Mouse (Mus musculus): ENCODE results near the gene Kat7.

Gene Kat7

DNA sequence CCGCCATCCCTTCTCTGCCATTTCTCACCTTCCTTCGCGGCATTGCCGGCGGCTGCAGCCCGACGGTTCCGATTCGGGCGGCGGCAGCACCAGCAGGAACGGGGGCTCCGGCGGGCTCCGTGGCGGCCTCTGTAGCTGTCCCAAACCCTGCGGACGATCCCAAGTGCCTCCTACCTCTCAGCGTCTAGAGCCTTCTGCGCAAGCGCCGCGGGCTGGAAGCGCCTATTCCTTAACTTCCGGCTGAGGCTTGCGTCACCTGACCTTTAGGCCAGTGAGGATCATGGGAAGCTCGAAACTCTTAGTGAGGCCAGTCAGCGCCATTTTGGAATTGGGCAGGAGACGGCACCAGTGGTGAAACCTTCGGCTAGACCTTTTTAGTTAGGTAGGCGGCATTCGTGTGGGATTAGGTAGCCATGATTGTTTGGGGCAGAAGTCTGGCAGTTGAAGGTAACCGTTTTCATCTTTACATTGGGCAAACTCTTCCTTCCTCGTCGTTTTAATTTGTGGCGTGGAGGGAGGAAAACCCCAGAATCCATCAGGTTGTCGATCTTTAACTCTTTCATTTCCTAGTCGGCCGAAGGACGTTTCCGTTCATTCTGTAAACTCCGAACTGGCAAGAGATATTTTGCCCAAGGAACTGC, at the start of gene Kat7:
Gene Kat7, minus strand, starts transcription at position 240 of the 641 bp plus-strand sequence.
- DNase-seq (ENCODE audit: low spot score in 2 of 2): peak; percentile 98 to 99

DNA sequence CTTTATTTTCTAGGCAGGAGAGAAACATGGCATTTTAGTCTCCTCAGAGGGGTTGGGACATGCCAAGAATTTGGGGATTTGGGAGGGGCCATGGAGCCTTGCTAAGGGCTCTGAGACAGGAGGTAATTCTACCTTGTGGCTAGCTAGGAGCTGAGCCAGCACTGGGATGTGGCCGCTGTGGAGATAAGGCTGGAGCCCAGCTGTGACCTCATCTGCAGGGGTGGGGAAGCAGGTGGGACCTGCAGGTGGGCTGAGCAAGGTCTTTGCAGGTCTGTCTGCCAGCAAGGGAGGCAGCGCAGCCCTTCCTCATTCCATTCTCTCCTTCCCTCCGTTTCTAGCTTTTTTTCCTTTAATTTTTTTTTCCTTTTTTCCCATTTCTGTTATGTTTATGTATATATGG, 48.2 kb upstream of the Kat7 start:
- DNase-seq (ENCODE audit: low spot score in 2 of 2): no peak

DNA sequence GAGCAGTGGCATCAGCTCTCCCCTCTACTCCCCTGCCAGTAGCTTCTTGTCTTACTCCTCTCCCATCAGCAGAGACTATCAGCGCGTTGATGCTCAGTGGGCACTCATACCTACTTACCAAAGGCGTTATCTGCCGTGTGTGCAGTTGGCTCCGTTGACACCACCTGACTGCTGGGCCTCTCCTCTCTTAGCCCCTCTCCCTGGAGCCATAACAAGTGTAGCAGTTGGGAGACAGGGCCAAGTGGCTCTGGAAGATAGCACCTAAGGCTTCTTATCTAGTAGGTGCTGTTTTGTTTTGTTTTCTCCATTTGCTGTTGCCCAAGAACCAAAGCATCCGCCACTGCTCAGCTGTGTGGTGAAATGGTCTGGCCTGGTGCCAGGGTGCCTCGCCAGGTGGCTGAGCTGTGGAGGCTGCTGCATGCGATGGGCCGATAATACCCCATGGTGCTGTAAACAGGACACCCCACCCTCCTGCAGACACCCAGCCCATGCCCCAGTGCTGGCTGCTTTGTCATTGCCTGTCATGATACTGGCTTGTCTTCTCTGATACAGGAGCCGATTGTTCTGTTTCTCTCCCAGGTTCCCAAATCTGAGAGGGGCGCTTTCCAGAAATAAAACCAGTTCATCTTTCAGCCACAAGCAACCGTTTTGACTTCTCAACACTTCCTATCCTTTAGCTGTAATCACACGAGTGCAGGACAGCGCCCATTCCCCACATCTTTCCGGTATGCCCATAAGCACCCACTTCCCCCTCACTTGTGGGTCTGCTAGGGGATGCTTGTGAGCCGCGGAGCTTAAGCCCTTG, 46.6 kb upstream of the Kat7 start:
- no peak for DNase-seq (ENCODE audit: low spot score in 2 of 2)

DNA sequence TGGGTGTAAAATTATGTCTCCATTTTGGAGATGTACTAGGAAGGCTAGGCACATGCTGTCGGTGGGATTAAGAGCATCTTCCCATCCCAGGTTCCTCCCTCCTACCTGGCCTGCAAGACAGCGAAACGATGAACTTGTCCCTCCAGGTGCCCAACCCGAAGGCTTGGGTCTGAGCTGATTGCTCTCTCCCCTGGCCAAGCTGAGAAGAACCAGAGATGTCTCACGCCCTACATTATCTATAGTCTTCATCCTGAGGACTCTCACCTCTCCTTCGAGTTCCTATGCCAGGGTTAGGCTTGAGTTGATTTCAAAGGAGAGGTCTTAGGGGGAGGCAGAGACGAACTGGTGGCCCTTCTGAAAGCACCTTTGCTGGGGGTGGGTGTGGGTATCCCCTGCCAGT, 46.0 kb upstream of the Kat7 start:
- no peak for DNase-seq (ENCODE audit: low spot score in 2 of 2)

DNA sequence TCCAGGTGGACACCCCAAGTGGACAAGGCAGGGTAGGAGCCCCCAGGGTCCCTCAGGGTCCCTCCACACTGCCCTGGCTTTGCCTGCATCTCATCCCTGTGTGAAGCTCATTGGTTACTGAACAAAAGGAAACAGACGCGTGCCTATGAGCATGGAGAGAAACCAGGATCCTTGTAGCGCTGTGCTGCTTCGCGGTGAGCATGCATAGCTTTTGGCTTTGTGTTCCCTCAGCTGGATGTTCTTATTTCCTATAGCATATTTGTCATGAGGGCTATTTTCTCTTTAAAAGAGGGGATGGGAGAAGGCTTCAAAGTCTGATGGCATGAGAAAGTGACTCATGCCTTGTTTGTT, 45.6 kb upstream of the Kat7 start:
- no peak for DNase-seq (ENCODE audit: low spot score in 2 of 2)

DNA sequence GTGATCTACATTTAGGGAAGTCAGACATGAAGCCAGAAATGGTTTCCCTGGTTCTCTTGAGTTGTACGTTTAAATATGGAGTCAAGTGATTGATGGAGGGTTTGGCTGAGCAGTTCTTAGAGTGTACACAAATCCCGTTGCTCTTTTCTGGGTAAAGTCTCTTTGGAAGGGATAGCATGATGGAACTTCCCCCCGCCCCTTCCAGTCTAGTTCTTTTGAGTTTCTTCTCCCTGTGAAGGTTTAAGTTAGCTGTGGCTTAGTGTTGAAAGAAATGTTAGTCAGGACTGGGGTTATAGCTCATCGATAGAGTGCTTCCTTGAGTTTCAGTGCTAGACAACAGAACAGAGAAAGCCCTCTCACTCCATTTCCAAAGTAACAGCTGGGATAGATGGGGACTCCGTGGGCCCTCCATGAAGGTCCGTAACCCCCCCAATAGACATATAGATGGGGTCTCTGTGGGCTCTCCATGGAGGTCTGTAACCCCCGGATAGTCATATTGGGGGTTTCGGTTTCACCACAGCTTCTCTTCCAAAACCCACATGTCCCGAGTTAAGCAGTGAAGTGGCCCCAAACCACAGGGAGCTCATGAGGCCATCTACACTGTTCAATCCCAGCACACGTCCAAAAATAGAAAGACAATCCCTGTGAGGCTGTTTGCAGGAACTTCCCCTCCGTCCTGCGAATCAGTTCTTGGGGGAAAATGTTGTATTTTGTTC, 45.1 kb upstream of the Kat7 start:
- no peak for DNase-seq (ENCODE audit: low spot score in 2 of 2)

DNA sequence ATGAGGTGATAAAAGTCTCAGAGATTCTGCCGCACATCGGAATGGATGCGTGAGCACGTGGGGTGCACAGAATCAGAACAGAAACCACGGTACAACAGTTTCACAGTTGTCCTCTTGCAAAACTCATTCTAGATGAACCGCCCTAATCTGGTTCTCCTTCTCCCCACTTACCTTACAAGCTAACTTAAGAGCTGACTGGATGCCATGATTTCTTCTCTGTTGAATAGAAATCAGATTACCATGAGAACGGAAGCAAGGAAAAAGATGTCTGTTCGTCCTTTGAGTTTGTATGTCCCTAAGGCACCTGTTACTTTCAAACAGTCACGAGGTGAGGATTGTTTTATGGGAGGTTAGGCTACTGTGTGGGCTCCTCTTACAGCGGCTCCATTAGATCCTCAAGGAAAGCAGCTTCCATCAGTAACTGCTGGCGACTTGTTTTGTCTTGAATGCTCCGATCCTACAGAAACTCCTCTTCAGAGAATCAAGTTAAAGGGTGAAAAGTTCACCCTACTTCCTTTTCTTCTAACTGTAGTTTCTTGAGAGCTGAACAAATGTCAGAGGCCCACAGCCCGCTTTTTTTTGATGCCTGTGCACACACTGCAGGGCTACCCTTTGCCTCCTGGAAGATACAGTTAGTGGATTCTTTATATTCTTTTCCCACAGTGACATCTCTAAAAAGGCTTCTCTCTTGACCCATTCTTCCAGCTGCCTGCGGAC, 44.3 kb upstream of the Kat7 start:
- DNase-seq (ENCODE audit: low spot score in 2 of 2): no peak

DNA sequence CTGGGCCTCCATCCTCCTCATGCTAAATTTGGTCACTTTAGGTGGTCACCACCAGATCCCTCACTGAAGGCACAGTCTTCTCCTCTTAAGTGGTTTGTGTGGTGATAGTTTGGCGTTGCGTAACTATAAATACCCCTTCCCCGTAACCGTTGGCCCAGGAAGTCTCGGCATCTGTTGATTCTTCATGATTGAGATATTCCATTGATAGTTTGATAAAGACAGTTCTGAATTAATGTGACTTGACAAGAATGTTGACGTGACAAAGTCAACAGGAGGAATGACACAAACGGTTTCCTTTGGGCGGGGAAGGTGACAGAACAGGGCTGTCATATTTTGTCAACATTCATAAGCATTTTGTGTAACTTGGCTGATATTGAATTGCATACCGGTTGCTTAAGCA, 43.2 kb upstream of the Kat7 start:
- DNase-seq (ENCODE audit: low spot score in 2 of 2): no peak

DNA sequence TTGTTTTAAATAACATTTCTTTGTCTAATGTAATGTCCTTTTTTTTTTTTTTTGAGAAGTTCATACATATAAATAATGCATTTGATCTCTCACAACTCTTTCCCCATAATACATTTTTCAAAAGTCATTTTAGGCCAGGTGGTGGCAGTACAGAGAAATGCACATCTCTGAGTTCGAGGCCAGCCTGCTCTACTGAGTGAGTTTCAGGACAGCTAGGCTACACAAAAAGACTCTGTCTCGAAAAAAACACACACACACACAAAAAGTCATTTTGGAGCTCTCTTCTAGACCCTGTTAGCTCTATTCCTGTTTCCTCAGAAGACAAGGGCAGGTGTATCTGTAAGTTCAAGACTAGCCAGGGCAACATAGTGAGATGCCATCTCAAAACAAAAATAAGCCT, 42.6 kb upstream of the Kat7 start:
- no peak for DNase-seq (ENCODE audit: low spot score in 2 of 2)

DNA sequence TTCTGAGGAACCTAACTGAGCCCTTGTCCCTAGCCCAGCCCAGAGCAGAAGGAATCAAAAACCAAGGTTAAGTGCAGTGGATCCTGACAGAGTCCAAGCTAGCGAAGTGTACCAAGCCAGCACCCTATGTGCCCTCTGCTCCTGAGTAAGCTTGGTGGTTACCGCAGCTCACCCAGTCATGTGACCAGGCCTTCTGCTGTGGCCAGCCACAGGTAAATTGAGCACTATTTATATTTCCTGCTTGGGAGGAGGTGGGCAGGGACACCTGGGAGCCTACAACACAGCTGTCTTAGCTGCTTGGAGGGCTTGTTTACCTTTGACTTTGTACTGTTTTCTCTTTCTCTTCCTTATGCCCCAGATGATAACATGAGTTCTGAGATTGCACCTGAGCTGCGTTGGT, 40.9 kb upstream of the Kat7 start:
- no peak for DNase-seq (ENCODE audit: low spot score in 2 of 2)

DNA sequence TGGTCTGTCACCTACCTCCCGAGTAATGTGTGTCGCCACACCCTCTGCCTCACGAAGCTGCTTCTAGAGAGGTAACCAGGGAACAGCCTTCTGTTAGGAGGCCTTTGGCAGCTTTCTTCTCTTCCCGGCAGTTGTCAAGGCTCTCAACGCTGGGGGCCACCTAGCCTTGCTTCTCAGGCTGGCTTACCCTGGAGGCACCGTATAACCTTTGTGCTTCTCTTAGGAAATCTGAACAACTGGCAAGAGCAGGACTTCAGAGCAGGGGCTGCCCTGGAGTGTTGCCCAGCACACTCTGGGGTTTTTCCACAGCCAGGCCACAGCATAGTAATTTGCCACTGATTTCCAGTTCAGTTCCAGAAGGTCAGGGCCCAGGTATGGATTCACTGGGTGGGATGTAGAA, 40.2 kb upstream of the Kat7 start:
- no peak for DNase-seq (ENCODE audit: low spot score in 2 of 2)

DNA sequence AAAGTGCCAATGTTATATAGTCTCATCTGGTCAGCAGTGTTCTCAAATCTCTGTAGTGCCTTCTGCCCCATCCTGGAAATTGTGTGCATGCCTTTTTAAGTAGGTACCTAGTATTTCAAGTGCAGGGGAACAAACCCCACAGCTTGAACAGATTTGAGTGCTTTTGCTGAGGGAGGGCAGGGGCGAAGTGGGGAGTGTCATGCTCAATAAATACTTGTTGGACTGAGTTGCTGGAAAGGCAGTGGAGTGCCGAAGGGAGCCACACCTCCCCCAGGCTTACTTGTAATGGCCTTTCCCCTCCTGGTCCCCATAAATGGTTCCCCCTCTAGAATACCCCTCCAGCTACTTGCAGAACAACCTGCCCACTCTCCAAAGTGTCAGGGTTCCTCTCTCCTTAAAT, 34.1 kb upstream of the Kat7 start:
- no peak for DNase-seq (ENCODE audit: low spot score in 2 of 2)

DNA sequence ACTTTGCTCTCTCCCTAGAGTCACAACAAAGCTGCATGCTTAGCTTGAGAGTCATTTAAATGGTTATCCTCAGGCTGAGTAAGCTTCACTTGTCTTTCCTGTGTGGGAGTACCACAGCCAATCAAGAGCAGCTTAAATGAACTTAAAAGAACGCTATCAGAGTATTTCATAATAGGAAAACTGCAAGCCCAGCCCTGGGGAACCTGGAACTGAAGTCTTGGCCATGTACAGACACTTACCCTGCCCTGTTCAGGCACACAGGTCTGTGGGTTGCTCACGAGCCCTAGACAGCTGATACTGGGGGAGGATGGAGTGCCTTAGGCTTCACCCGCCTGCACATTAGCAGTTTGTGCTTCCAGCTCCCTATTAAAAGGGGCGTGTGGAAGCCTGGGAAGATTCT, 33.1 kb upstream of the Kat7 start:
- DNase-seq (ENCODE audit: low spot score in 2 of 2): peak; percentile 19 to 25

DNA sequence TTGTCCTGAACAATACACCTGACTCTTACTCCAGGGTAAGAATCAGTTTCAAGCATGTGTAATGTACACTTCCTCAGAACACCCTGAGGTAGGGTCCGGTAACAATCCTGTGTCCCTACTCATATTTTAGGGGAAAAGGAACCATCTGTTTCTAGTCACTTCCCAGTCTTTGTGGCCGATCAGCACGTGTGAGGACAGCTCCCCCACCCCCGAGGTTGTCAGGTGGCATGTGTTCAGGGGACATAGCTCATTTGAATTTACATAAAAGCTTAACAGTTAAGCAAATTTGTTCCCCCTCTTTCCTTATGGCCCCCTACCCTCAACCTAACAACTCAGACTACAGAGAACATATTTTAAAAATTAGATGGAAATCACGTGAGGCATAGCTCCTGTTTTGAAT, 30.6 kb upstream of the Kat7 start:
- no peak for DNase-seq (ENCODE audit: low spot score in 2 of 2)

DNA sequence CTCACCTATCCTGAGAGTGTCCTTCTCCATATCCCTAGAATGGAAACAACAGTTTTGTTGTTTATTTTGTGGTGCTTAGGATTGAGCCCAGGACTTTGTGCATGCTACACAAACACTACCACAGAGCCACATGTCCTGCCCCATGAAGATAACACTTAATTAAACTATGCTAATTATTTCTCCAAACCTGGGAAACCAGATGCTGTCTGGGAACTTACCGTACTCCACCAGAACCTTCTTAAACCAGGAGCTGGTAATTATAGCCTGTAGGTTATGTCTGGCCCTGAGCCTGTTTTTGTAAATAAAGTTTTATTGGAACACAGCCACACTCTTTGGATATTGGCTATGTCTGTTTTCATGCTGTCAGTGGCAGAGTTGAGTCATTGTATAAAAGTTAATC, 30.2 kb upstream of the Kat7 start:
- no peak for DNase-seq (ENCODE audit: low spot score in 2 of 2)

DNA sequence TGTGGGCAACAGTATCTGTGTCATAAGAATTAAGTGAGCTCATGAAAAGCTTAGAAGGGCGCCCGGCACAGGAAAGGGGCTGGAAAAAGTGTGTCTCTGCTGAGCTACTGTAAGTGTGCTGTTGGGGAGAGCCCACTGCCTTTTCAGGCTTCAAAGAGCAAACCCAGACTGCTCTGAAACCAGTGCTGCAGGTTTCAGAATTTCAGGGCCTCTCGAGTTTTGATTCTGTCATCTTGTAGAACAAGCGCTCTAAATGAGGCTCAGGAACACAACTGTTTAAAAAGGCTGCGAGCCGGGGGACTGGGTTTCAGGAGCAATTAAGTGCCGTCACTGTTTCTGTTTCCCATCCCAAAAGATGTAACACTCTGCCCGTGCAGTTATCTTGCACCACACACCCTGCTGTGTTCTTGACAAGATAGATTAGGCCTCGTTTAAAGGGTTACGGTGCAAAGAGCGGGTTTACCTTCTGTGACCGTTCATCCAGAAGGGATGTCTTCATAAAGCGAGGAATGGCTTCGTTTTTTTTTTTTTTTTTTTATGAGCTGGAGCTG, 29.5 kb upstream of the Kat7 start:
- no peak for DNase-seq (ENCODE audit: low spot score in 2 of 2)

DNA sequence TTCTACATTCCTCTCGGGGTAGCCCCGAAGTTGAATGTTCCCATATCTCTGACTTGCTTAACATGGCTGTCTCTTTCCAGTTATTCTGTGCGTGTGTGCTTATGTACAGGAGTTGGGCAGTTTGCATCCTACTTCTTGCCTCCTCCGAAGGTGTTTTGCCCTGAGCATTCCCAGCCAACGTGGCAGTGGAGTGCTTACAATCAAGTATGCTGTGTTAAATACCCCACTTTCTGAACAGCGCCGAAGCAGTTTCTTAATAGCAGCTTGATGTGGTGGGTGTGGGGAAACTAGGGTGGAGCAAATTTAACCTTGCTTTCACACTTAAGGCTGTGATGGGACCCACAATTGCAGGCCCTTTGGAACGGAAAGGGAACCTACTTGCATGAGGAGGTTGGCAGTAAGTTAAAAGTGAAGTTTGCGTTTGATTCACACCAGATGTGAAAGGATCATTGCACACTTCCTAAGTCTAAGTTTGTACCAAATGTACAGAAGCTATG, 27.8 kb upstream of the Kat7 start:
- no peak for DNase-seq (ENCODE audit: low spot score in 2 of 2)

DNA sequence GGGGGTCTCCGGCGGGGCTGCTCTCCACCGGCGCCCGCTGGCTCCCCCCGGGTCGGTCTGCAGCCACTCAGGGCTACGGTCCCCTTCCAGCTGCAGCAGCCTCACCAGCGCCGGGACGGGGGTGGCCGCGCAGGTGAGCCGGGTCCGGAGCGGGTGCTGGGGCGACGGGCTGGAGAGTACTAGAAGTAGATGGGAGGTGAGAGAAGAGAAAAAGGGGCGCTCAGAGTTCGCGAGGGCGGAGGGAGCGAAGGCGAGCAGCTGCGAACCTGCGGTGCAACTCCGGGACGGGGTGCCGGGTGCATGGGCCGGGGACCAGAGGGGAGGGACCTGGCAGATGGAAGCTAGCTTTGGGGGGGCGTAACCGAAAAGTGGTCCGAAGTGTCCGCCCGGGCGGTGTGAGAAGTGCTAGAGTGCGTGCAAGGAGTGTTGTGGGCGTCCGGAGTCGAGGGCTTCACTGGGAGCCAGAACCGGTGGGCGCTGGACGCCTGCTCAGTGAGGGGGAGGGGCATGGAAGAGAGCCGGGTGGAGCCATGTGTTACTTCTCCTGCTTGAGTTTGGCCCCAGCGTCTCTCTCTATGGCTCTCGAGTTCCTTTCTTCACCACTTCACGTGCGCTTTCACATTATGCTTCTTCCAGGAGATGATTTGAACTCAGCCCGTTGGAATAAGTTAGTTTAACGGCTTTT, 27.2 kb upstream of the Kat7 start:
- DNase-seq (ENCODE audit: low spot score in 2 of 2): peak; percentile 19 to 21

DNA sequence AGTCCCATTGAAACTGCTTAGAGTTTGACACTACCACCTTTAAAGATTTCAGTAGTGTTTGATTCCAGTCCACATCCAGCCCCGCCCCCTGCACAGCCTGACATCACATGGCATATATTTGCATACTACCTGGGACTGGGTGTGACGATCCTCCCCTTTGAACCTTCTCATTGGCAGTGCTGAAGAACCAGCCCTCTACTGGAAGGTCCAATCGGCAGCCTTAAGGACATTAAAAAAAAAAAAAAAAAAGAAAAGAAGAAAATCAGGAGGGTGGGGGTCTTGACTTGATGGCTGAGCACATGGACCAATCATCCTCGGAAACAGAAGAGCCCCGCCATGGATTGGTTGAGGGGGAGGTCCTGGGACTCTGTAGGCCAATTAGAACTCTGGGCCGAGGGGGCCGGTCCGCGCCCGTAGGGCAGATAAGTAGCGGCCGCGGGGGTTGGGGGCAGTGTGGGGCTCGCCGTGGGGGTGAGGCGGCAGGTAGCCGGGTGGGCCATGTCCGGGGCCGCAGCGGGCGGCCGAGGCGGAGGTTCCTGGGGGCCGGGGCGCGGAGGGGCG, 26.6 kb upstream of the Kat7 start, which contains the start of gene Fam117a:
Gene Fam117a, plus strand, starts transcription at position 451 of the 561 bp plus-strand sequence.
- peak; percentile 40 to 57 for DNase-seq (ENCODE audit: low spot score in 2 of 2)

DNA sequence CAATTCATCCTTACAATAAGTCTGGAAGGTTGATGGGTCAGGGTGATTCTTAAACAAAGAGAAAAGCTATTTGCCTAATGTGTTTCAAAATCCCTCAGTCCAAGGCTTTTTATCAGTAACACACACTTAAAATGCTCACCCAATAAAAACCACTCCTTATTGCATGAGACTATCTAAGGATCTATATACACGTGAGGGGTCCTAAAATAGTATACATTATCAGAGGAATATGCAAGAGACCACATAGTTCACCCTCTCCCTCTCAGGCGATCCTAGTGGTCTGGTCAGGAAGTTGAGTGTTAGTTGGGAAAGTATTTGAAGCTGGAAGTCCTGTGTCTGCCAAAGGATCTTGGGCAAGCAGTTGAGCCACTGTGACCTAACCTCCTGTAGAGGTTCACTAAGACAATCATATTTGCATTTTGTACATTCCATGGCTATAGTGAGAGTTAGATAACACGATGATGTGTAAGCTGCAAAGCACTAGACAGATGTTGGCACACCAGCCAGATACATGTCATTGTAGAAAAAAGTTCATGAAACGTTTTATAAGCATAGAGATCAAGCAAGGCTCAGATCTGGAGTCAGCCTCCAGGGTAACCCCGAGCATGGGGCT, 24.5 kb upstream of the Kat7 start:
- no peak for DNase-seq (ENCODE audit: low spot score in 2 of 2)
